Mouse (Mus musculus) urinary bladder, adult 2 months (tissue): Measurements from ENCODE around the gene Sh3bgrl2. TPM values are rescaled to one million over a fixed set of nuclear protein-coding genes. Genes with fewer than 3 reads are reported as not detected.

Experiments used
- DNase-seq: peaks from one replicate; pipeline ENCODE4 v3.0.0; 2022; ENCODE audit warnings: low spot score
- polyA plus RNA-seq: library from polyadenylated mRNA; depleted of rRNA; stranded (reverse); fragments of >200 nt; gene quantifications from 2 replicates; pipeline ENCODE4 v1.2.3, GENCODE M21; 2012

The Sh3bgrl2 gene
- polyA plus RNA-seq, 1 experiment: 53.3 TPM

GRCm38 (mm10) chr9:83589680-83590467 lies 41.7 kb downstream of the Sh3bgrl2 start:
- no peak for DNase-seq

DNA sequence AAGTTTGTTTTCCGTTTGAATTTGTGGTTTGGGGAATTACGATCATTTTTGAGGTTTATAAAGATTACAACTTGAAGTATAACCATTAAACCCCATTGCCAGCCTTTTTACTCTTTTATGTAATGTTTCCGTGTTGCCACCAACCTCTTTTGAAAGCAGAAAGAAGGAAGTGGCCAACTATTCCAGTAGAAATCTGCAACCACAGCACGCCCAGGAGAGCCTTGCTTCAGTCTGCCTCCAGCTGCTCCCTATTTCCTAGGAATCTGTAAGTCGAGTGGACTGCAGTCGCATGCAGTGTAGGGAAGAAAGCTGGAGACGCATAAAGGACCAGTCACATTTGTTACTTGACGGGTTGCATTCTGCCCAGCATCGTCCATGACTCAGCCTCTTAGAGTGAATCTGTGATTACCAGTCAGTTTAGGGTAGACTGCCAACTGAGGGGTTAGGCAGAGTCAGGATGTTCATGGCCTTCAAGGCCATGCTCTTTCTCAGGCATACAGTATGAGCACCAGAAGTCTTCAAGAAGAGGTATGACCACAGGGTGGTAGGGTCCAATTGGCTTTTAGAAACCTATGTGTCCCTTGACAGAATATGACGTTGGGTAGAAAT lies 43.8 kb downstream of the Sh3bgrl2 start:
- no peak for DNase-seq

DNA sequence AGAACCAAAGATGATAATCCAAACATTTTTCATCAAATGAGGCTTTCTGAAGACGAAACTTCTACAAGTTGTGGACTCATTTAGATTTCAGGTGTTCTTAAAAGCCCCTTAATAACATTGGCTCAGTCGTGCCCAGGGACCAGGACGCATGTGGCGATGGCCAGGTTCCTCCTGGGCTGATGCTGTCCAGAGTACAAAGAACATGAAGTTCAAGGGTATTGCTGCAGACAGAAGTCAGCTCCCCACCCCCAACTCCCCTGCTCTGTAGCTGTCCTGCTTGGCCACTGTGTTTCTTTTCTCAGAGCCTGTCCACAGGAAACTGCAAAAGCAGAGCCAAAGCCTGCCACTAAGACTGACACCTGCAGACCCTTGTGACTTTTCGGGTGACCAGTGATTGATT lies 45.7 kb downstream of the Sh3bgrl2 start:
- no peak for DNase-seq

- no peak for DNase-seq
Observed at GRCm38 (mm10) chr9:83596132-83596531, 48.0 kb downstream of the Sh3bgrl2 start.

- DNase-seq: no peak
Observed at GRCm38 (mm10) chr9:83596646-83597481, 48.7 kb downstream of the Sh3bgrl2 start.

DNA sequence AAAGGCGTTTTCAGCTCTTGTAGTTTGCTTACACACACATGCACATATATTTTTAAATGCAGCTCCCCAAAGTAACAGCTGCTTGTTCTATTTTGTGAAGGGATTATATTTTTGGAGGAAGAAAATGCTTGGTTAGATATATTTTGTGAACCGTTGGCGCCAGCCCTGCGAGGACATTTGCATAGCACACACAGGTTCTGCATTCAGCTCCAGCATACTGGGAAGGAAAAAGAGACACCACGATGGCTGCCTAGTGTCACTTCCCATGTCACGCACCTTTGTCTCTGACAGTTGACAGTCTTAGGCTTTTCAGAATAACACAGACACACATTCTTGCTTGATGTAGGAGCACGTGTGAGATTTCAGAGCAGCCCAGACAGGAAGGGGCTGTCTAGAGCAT lies 49.9 kb downstream of the Sh3bgrl2 start:
- DNase-seq: no peak

DNA sequence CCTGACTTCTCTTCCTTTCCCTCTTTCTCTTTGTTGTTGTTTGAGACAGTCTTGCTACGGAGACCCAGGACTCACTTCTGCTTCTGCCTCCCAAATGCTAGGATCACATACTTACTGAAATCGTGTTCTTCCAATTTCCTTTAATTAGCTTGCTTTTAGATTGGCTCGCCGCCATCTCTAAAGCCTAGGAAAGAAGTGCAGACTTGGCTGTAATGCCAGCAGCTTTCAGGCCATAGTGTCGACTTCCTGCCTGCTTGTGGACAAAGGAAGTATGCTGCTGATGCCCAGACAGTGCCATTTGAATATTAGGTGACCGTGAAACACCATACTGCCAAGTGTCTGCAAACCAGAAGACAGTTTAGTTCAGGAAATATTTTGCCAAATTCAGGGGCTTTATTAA lies 51.4 kb downstream of the Sh3bgrl2 start:
- DNase-seq: no peak

DNA sequence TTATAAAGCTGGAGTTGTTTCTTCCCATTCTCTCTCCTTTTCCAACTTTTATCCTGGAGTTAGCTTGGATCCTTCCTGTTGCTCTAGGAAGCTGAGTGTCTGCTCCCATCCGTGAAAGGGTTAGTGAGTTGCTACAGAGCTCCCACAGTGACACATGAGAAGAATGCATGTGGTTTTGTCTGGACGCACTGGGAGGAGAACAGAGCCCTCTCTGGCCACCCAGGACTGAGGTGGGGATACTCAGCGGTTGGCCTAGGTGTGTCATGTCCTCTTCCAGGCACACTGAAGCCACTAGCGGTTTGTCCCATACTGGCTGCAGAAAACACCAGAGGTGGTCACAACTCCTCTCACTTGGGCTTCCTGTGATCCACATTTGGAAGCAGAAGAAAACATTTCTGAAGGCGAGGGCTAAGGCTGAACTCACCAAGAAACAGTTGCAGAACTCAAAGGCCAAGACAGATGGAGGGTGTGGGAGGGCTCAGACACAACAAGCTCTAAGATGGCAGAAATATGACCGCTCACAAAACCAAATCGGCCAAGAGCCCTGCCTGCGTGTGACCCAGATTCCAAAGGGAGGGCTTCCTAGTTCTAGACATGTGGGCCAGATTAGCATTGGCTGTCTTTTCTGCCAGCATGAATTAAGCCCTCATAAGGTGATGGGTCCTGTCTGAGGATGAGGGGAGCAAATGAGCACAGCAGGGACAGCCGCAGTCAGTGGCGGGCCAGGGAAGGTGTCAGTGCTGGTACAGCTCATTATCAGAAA lies 52.3 kb downstream of the Sh3bgrl2 start:
- DNase-seq: no peak

- DNase-seq: no peak
Observed at GRCm38 (mm10) chr9:83602176-83602770, 54.1 kb downstream of the Sh3bgrl2 start.

DNA sequence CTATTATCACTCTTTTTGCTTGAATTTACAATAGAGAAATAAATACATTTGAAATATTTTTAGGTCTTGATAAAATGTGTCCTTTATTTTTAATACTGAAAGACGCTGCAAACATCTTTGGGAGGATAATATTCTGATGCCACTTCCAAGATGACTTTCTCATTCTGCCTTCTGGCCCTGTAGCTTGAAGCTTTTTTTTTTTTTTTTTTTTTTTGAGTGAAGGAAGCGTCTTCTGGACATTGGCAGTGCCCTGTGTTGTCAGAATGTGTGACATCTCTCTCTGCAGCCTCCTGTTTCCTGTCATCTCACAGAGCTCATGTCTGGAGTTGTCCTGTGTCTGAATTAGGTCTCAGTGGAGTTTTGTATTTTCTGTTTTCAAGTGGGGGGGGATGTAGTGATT lies 55.0 kb downstream of the Sh3bgrl2 start:
- no peak for DNase-seq

DNA sequence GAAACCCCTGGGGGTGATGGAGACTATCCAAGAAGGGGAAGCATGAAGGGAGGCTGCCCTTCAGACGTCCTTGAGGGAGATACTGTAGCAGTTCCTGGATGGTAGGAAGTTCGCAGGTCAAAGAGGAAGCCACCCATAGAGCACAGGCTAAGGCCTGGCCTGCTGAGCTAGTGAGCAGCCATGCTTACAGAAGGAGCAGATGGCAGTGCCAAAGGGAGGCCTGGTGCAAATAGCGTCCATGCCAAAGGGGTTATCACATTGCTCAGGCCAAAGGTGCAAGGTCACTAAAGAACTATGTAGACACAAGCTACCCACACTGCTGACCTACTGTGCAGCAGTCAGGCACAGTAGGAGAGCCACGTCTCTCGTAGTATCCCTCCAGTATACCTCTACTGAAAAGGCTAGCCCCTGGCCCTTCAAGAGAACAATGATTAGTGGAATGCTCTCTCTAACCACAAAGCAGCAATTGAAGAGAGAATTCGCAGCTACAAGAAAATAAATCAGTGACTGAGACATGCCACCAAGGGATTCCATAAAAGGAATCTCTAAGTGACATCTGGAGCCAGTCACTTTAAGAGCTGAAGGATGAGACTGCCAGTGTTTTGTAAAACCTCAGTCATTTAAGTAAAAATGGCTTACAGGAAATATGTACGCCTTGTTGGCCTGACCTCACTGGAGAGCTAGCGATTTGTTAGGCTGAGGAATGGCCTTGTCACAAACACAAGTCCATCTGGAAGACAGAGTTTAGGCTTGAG lies 57.9 kb downstream of the Sh3bgrl2 start:
- no peak for DNase-seq

DNA sequence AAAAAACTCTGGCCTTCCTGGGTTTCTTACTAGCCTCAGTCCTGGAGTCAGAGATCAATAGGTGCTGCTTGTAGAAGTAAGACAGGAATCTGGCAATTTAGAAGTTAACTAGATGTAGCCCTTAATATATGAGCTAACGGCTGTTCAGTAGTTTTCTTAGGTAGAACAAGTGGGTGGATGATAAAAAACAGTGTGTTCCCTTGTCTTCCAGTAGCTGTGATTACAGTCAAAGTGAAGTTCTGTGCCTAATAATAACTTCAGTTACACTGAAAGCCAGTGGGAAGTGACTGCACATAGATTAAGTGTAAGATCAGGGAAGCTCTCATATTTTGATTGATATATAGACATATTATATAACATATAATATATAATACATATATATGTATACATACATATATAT lies 60.0 kb downstream of the Sh3bgrl2 start:
- DNase-seq: no peak

- DNase-seq: peak; percentile 49
Observed at GRCm38 (mm10) chr9:83609422-83610297, 61.5 kb downstream of the Sh3bgrl2 start.

DNA sequence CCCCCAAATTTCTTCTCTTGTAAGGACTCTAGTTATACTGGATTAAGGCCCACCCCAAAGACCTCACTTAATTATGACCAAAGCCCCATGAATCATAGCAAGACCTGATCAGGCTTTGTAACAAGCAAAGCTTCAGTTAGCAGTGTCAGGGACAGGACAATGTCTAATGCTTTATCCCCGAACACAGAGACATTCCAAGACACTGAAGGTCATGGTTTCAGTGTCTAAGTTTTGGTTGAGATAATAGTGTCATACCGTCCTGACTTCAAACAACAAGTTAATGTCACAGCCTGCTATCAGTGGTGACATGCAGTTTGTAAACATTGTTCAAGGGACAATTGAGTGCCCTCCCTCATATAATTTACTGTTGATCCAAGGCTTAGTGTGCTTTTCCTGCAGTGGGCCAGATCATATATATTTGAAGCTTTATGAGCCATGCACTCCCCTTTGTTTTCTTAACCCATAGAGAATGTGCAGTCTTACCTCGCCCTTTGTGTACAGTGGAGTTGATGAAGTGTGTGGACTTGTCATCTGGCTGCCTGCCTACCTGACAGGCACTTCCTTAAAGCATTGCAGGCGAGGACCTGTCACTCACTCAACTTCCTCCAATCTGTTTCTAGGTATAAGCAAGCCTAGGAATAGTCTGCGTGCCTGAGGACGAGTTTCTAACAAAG lies 67.9 kb downstream of the Sh3bgrl2 start:
- DNase-seq: no peak

- no peak for DNase-seq
Observed at GRCm38 (mm10) chr9:83616586-83617081, 68.5 kb downstream of the Sh3bgrl2 start.

GRCm38 (mm10) chr9:83623455-83623854 lies 75.3 kb downstream of the Sh3bgrl2 start:
- DNase-seq: no peak

DNA sequence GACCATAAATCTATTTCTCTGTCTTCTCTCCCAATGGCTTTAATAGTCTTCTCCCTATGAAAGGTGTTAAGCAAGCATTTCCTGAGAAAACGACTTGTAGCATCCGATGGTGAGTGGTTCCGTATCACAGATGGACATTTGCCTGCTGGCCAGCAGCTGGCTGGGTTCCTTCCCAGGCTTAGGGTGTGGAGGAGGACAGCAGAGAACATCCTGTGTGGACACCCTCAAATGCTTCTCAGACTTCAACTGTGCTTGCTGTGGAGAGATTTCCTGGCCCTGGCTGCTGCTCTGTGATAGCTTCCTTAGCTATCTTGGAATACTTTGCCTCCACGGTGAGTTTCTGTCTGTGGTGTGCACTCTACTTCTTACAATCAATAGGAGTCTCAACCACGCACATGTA lies 76.1 kb downstream of the Sh3bgrl2 start:
- DNase-seq: no peak

GRCm38 (mm10) chr9:83625085-83625484 lies 77.0 kb downstream of the Sh3bgrl2 start:
- DNase-seq: no peak
